Mouse (Mus musculus): ENCODE results near the gene Pex16. TPM values are rescaled to one million over a fixed set of nuclear protein-coding genes. Genes with fewer than 3 reads are reported as not detected.
A peak's percentile ranks its signal among the peaks of the same experiment; 100 is the strongest.

The Pex16 gene
- total RNA-seq (2012; rRNA removed) = 40.9 and 41.9 TPM in 2 replicates
- 10 to 100 TPM in 1 of 2 experiments, not detected in 1; 52.5 TPM for polyA plus RNA-seq (2012; ENCODE audit: insufficient read depth in 1 of 2, insufficient read length in 2 of 2, low read depth in 1 of 2, low replicate concordance in 2 of 2, missing spikeins in 1 of 2)

DNA sequence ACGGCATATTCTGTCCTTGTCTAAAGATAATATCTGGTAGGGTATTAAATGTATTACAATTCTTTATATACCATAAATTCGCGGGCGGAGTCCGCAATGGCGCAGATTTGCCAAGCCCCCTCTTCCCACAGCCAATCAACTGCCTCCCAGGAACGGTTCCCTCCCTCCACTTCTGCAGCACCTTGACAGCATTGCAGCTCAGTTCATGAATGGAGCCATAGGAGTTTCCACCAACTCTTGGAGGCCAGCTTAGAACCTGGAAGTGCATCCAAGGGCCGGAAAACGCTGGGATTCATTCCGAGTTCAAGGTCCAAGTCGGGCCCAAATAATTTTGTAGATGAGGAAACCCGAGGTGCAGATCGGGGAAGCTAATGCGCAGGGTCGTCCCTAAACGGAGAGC lies at the start of gene Pex16, which contains the start of gene Large2:
Pex16 (plus strand) TSS at position 163 of the 400 bp plus-strand sequence.
Large2 (minus strand) TSS at position 356 of the 400 bp plus-strand sequence.
- Histone ChIP-seq H3K4me1 (ENCODE audit: control insufficient read depth in 1 of 2, insufficient read depth in 2 of 2, low read length in 2 of 2) (peaks cover 0 to 12% of the 10 kb centered on the region in 2 experiments; a peak in 2 of 4 replicates), H3K36me3 (ENCODE audit: control insufficient read depth in 1 of 2, insufficient read depth in 2 of 2, low read length in 2 of 2) (no peaks in the 10 kb centered on the region), H3K79me2 (ENCODE audit: control insufficient read depth, insufficient read depth, low read length, poor library complexity) (peaks cover 5% of the 10 kb centered on the region), H3K9ac (ENCODE audit: control insufficient read depth, low read depth, low read length, poor library complexity, severe bottlenecking) (peak within 1 kb of the TSS; percentile 81), H3K27ac (ENCODE audit: control insufficient read depth, low read depth, low read length) (peak within 1 kb of the TSS; percentile 68), H3K4me3 (ENCODE audit: control insufficient read depth in 1 of 2, insufficient read depth in 1 of 2, low read depth in 2 of 2, low read length in 2 of 2) (peak within 1 kb of the TSS; percentile 72 to 84), H3K27me3 (ENCODE audit: control insufficient read depth in 1 of 2, insufficient read depth in 2 of 2, low read length in 2 of 2) (no peaks in the 10 kb centered on the region), H3K9me3 (replicated peaks; ENCODE audit: insufficient read depth, low read length) (no peaks in the 10 kb centered on the region)
- peak; percentile 83 for DNase-seq (ENCODE audit: low read depth, low spot score)
- peak; percentile 36; the same call in 1 of the 2 replicates for TF ChIP-seq MXI1 (IDR thresholded peaks at IDR 0.05; ENCODE audit: low read depth, low read length)
- peak; percentile 62 for TF ChIP-seq NELFE (IDR thresholded peaks at IDR 0.05; ENCODE audit: low read depth, low read length)
- no peak for TF ChIP-seq ELF1 (IDR thresholded peaks at IDR 0.05; ENCODE audit: low read depth, low read length)
- TF ChIP-seq TBP (IDR thresholded peaks at IDR 0.05; ENCODE audit: low read depth, low read length) = 0 out of 2 replicates have a peak, but pooled peaks have one; percentile 36
- TF ChIP-seq POLR2A (IDR thresholded peaks at IDR 0.05; ENCODE audit: control insufficient read depth in 1 of 2, insufficient read depth in 1 of 2, low read depth in 1 of 2, low read length in 2 of 2, poor library complexity in 1 of 2) = peak; percentile 11 to 33; a peak in 1 of 4 replicates

DNA sequence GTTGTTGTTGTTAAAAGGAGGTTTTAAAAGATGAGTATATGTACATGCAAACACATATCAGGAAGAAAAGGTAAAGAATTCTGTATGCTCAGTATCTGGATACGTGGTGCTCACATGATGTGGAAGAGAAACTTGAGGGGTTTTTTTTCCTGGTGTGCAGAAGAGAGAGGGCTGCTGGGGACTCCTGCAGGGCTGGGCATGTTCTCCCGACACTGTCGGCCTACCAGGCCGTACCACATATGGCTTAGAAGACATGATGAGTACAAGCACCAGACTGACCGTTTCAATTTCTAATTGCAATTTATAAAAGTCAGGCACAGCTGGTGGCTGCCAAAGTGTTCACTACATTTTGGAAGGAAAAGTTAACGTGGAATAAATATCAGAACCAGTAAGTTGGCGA lies 48.8 kb upstream of the Pex16 start:
- Histone ChIP-seq H3K27me3 (ENCODE audit: control insufficient read depth in 1 of 2, insufficient read depth in 2 of 2, low read length in 2 of 2) (no peaks in the 10 kb centered on the region), H3K4me3 (ENCODE audit: control insufficient read depth in 1 of 2, insufficient read depth in 1 of 2, low read depth in 2 of 2, low read length in 2 of 2) (no peak overlapping the region), H3K36me3 (ENCODE audit: control insufficient read depth in 1 of 2, insufficient read depth in 2 of 2, low read length in 2 of 2) (no peaks in the 10 kb centered on the region), H3K9ac (ENCODE audit: control insufficient read depth, low read depth, low read length, poor library complexity, severe bottlenecking) (no peak overlapping the region), H3K27ac (ENCODE audit: control insufficient read depth, low read depth, low read length) (no peak overlapping the region), H3K4me1 (ENCODE audit: control insufficient read depth in 1 of 2, insufficient read depth in 2 of 2, low read length in 2 of 2) (peaks cover 3 to 4% of the 10 kb centered on the region in 2 experiments; a peak in 3 of 4 replicates), H3K79me2 (ENCODE audit: control insufficient read depth, insufficient read depth, low read length, poor library complexity) (no peaks in the 10 kb centered on the region), H3K9me3 (replicated peaks; ENCODE audit: insufficient read depth, low read length) (no peaks in the 10 kb centered on the region)
- DNase-seq (ENCODE audit: low read depth, low spot score) = no peak
- TF ChIP-seq POLR2A (IDR thresholded peaks at IDR 0.05; ENCODE audit: control insufficient read depth in 1 of 2, insufficient read depth in 1 of 2, low read depth in 1 of 2, low read length in 2 of 2, poor library complexity in 1 of 2) (no peak), HCFC1 (IDR thresholded peaks at IDR 0.05; ENCODE audit: low read depth, low read length) (no peak), JUND (IDR thresholded peaks at IDR 0.05; ENCODE audit: low read depth, low read length) (no peak), RAD21 (IDR thresholded peaks at IDR 0.05; ENCODE audit: low read depth, low read length) (no peak), RCOR1 (IDR thresholded peaks at IDR 0.05; ENCODE audit: low read depth, low read length) (no peak), MAZ (IDR thresholded peaks at IDR 0.05; ENCODE audit: low read depth, low read length) (no peak), MAFK (IDR thresholded peaks at IDR 0.05; ENCODE audit: borderline replicate concordance, low read depth, low read length) (no peak), SMC3 (IDR thresholded peaks at IDR 0.05; ENCODE audit: low read depth, low read length) (no peak), SIN3A (IDR thresholded peaks at IDR 0.05; ENCODE audit: low read length) (no peak), MAX (IDR thresholded peaks at IDR 0.05; ENCODE audit: low read length) (no peak), MYC (IDR thresholded peaks at IDR 0.05; ENCODE audit: low read depth, low read length) (no peak), ELF1 (IDR thresholded peaks at IDR 0.05; ENCODE audit: low read depth, low read length) (no peak), POLR2AphosphoS5 (IDR thresholded peaks at IDR 0.05; ENCODE audit: borderline replicate concordance, low read depth, low read length) (no peak), GATA1 (IDR thresholded peaks at IDR 0.05; ENCODE audit: low read depth, low read length) (no peak), KAT2A (conservative IDR thresholded peaks at IDR 0.05; ENCODE audit: low read depth, low read length) (no peak), CHD2 (IDR thresholded peaks at IDR 0.05; ENCODE audit: low read length) (no peak), TBP (IDR thresholded peaks at IDR 0.05; ENCODE audit: low read depth, low read length) (no peak)

All from MEL (cell line).